Mouse (Mus musculus) kidney, postnatal 0 days (tissue): Measurements from ENCODE around the gene 1700016K19Rik. TPM values are rescaled to one million over a fixed set of nuclear protein-coding genes. Genes with fewer than 3 reads are reported as not detected.
A peak's percentile ranks its signal among the peaks of the same experiment; 100 is the strongest.

Experiments used
- ATAC-seq: fragments of 200-750 bp; cut with Nextera tagmentation; replicated peaks from 2 replicates; pipeline ENCODE4 v1.8.0; 2017; ENCODE audit warnings: low read depth, moderate number of reproducible peaks, moderate TSS enrichment, moderate library complexity; ENCODE audit not compliant: low FRiP score
- DNase-seq: peaks from one replicate; pipeline ENCODE4 v3.0.0-alpha.2; 2016; ENCODE audit warnings: low spot score
- H3K27ac ChIP-seq: fragments of 300-500 bp; sonication (generic); 2 replicates; pipeline ENCODE4 v1.5.1; 2014; ENCODE audit warnings: mild to moderate bottlenecking
- H3K27me3 ChIP-seq: fragments of 300-500 bp; sonication (generic); 2 replicates; pipeline ENCODE4 v1.6.1; 2014; ENCODE audit warnings: low read length, mixed read lengths; ENCODE audit not compliant: insufficient read depth
- H3K36me3 ChIP-seq: fragments of 300-500 bp; sonication (generic); 2 replicates; pipeline ENCODE4 v1.6.1; 2014; ENCODE audit warnings: low read length, mixed read lengths; ENCODE audit not compliant: insufficient read depth
- H3K4me1 ChIP-seq: fragments of 300-500 bp; sonication (generic); replicated peaks from 2 replicates; pipeline ENCODE4 v1.6.1; 2014; ENCODE audit warnings: antibody characterized with exemption, low read length, mixed read lengths; ENCODE audit not compliant: insufficient read depth
- H3K4me2 ChIP-seq: fragments of 300-500 bp; sonication (generic); 2 replicates; pipeline ENCODE4 v1.6.1; 2014; ENCODE audit warnings: mild to moderate bottlenecking, low read length, moderate library complexity, mixed read lengths
- H3K4me3 ChIP-seq: fragments of 300-500 bp; sonication (generic); replicated peaks from 2 replicates; pipeline ENCODE4 v1.5.1; 2014; ENCODE audit warnings: low read depth, low read length
- H3K9ac ChIP-seq: fragments of 300-500 bp; sonication (generic); 2 replicates; pipeline ENCODE4 v1.6.1; 2014; ENCODE audit warnings: low read depth, low read length
- H3K9me3 ChIP-seq: fragments of 300-500 bp; sonication (generic); replicated peaks from 2 replicates; pipeline ENCODE4 v1.6.1; 2016; ENCODE audit warnings: low read length, inconsistent platforms, mixed read lengths
- CTCF ChIP-seq: IDR thresholded peaks from 2 replicates; pipeline ENCODE4 v1.5.1; 2016; ENCODE audit warnings: antibody characterized with exemption, low read depth, mild to moderate bottlenecking, moderate library complexity
- WGBS: fragments of 180-500 bp; shearing (Covaris S2); extraction: QIAGEN DNeasy Blood & Tissue Kit; methylation state at CpG from one replicate; pipeline ENCODE4 v1.1.7; 2014; 5-methylcytosine and 5-hydroxymethylcytosine counted together
- polyA plus RNA-seq: library from polyadenylated mRNA; unstranded; fragments of >200 nt; fragmentation: Nextera tagmentation; extraction: Ambion mirVana; gene quantifications from 2 replicates; pipeline ENCODE4 v1.2.1, GENCODE M21; 2015

1700016K19Rik gene
- 0.38 and 0.50 TPM in 2 replicates for polyA plus RNA-seq

- 11% methylated on average over 35 of the region's 36 CpGs for WGBS
- no peaks in the 10 kb centered on the region for H3K4me1 ChIP-seq
- peak within 1 kb of the TSS; percentile 68 for H3K4me2 ChIP-seq
- peak; percentile 68 for ATAC-seq
- H3K27ac ChIP-seq: no peak within 1 kb of the TSS
- no peaks in the 10 kb centered on the region for H3K9me3 ChIP-seq
- peak within 1 kb of the TSS; percentile 38 for H3K9ac ChIP-seq
- H3K27me3 ChIP-seq: no peaks in the 10 kb centered on the region
- H3K4me3 ChIP-seq: peak within 1 kb of the TSS; percentile 41
- no peaks in the 10 kb centered on the region for H3K36me3 ChIP-seq
- peak; percentile 91 for DNase-seq
- TF ChIP-seq CTCF: peak; percentile 76
These were observed at the start of gene 1700016K19Rik for GRCm38 (mm10) chr11:75999440-76000155. Gene 1700016K19Rik (plus strand): TSS chr11:75999912.

GRCm38 (mm10) chr11:75950459-75950858 lies 49.3 kb upstream of the 1700016K19Rik start:
- Histone ChIP-seq H3K4me2 (no peak overlapping the region), H3K9me3 (no peaks in the 10 kb centered on the region), H3K9ac (no peak overlapping the region), H3K4me1 (peaks cover 3% of the 10 kb centered on the region; the same call in 1 of the 2 replicates), H3K36me3 (no peaks in the 10 kb centered on the region), H3K4me3 (no peak overlapping the region), H3K27ac (no peak overlapping the region), H3K27me3 (no peaks in the 10 kb centered on the region)
- DNase-seq (no peak), ATAC-seq (no peak)
- 58% methylated on average over 3 of the region's 3 CpGs for WGBS
- no peak for TF ChIP-seq CTCF

- Histone ChIP-seq H3K36me3 (no peaks in the 10 kb centered on the region), H3K27me3 (no peaks in the 10 kb centered on the region), H3K4me3 (no peak overlapping the region), H3K9ac (no peak overlapping the region), H3K4me1 (peaks cover 7% of the 10 kb centered on the region; the same call in 1 of the 2 replicates), H3K4me2 (no peak overlapping the region), H3K9me3 (no peaks in the 10 kb centered on the region), H3K27ac (no peak overlapping the region)
- no peak for TF ChIP-seq CTCF
- 69% methylated on average over 5 of the region's 5 CpGs for WGBS
- ATAC-seq (no peak), DNase-seq (no peak)
These were observed 47.8 kb upstream of the 1700016K19Rik start for GRCm38 (mm10) chr11:75951895-75952294.

GRCm38 (mm10) chr11:75954896-75955295 lies 44.8 kb upstream of the 1700016K19Rik start:
- Histone ChIP-seq H3K4me3 (no peak overlapping the region), H3K4me1 (0 out of 2 replicates have a peak, but pooled peaks cover 6% of the 10 kb centered on the region), H3K4me2 (no peak overlapping the region), H3K36me3 (no peaks in the 10 kb centered on the region), H3K27me3 (no peaks in the 10 kb centered on the region), H3K9me3 (no peaks in the 10 kb centered on the region), H3K27ac (no peak overlapping the region), H3K9ac (no peak overlapping the region)
- ATAC-seq: no peak
- no peak for TF ChIP-seq CTCF
- no peak for DNase-seq
- 90% methylated on average over 9 of the region's 9 CpGs for WGBS

- H3K27ac ChIP-seq: no peak overlapping the region
- no peak overlapping the region for H3K4me2 ChIP-seq
- H3K36me3 ChIP-seq: no peaks in the 10 kb centered on the region
- 0 out of 2 replicates have a peak, but pooled peaks cover 6% of the 10 kb centered on the region for H3K4me1 ChIP-seq
- H3K9me3 ChIP-seq: no peaks in the 10 kb centered on the region
- ATAC-seq (no peak), DNase-seq (no peak)
- TF ChIP-seq CTCF: no peak
- H3K4me3 ChIP-seq: no peak overlapping the region
- H3K9ac ChIP-seq: no peak overlapping the region
- WGBS: 38% methylated on average over 8 of the region's 8 CpGs
- H3K27me3 ChIP-seq: no peaks in the 10 kb centered on the region
These were observed 43.1 kb upstream of the 1700016K19Rik start for GRCm38 (mm10) chr11:75956651-75957050.

GRCm38 (mm10) chr11:75957124-75957832 lies 42.4 kb upstream of the 1700016K19Rik start:
- TF ChIP-seq CTCF: no peak
- DNase-seq (no peak), ATAC-seq (no peak)
- Histone ChIP-seq H3K4me3 (no peak overlapping the region), H3K4me1 (0 out of 2 replicates have a peak, but pooled peaks cover 6% of the 10 kb centered on the region), H3K27me3 (no peaks in the 10 kb centered on the region), H3K9ac (no peak overlapping the region), H3K36me3 (no peaks in the 10 kb centered on the region), H3K9me3 (no peaks in the 10 kb centered on the region), H3K4me2 (no peak overlapping the region), H3K27ac (no peak overlapping the region)
- 73% methylated on average over 17 of the region's 17 CpGs for WGBS
